Mouse (Mus musculus): ENCODE results near the gene Il4.

Il4 gene

GRCm38 (mm10) chr11:53618619-53619198, at the start of gene Il4:
TSS of gene Il4 (minus strand) at chr11:53618669.
- no peak for DNase-seq (ENCODE audit: low spot score)

- no peak for DNase-seq (ENCODE audit: low spot score)
These were observed 45.6 kb upstream of the Il4 start for GRCm38 (mm10) chr11:53664091-53664490.

GRCm38 (mm10) chr11:53662794-53663674, 44.6 kb upstream of the Il4 start:
- no peak for DNase-seq (ENCODE audit: low spot score)

GRCm38 (mm10) chr11:53657828-53658227, 39.4 kb upstream of the Il4 start:
- DNase-seq (ENCODE audit: low spot score): no peak

- DNase-seq (ENCODE audit: low spot score): no peak
These were observed 38.9 kb upstream of the Il4 start for GRCm38 (mm10) chr11:53657381-53657780.

- DNase-seq (ENCODE audit: low spot score): no peak
These were observed 38.2 kb upstream of the Il4 start for GRCm38 (mm10) chr11:53656558-53657202.

GRCm38 (mm10) chr11:53655043-53655442, 36.6 kb upstream of the Il4 start:
- DNase-seq (ENCODE audit: low spot score): no peak

- no peak for DNase-seq (ENCODE audit: low spot score)
These were observed 34.0 kb upstream of the Il4 start for GRCm38 (mm10) chr11:53652427-53652826.

GRCm38 (mm10) chr11:53651441-53651840, 33.0 kb upstream of the Il4 start:
- DNase-seq (ENCODE audit: low spot score): no peak

GRCm38 (mm10) chr11:53644017-53644416, 25.5 kb upstream of the Il4 start:
- DNase-seq (ENCODE audit: low spot score): no peak

GRCm38 (mm10) chr11:53642744-53643279, 24.3 kb upstream of the Il4 start:
- no peak for DNase-seq (ENCODE audit: low spot score)

- DNase-seq (ENCODE audit: low spot score): no peak
These were observed 19.4 kb upstream of the Il4 start for GRCm38 (mm10) chr11:53637803-53638260.

- no peak for DNase-seq (ENCODE audit: low spot score)
These were observed 18.8 kb upstream of the Il4 start for GRCm38 (mm10) chr11:53637046-53637802.

GRCm38 (mm10) chr11:53636183-53636646, 17.7 kb upstream of the Il4 start:
- no peak for DNase-seq (ENCODE audit: low spot score)

GRCm38 (mm10) chr11:53635590-53636182, 17.2 kb upstream of the Il4 start:
- no peak for DNase-seq (ENCODE audit: low spot score)

- DNase-seq (ENCODE audit: low spot score): no peak
These were observed 16.1 kb upstream of the Il4 start, which contains the start of gene Il13 for GRCm38 (mm10) chr11:53634556-53634955. TSS of gene Il13 (minus strand) at chr11:53634702.

GRCm38 (mm10) chr11:53633644-53634043, 15.2 kb upstream of the Il4 start:
- no peak for DNase-seq (ENCODE audit: low spot score)

GRCm38 (mm10) chr11:53632122-53632733, 13.8 kb upstream of the Il4 start:
- DNase-seq (ENCODE audit: low spot score): no peak

GRCm38 (mm10) chr11:53627859-53628258, 9.4 kb upstream of the Il4 start:
- peak; percentile 39 for DNase-seq (ENCODE audit: low spot score)

GRCm38 (mm10) chr11:53626802-53627373, 8.4 kb upstream of the Il4 start:
- DNase-seq (ENCODE audit: low spot score): no peak
